Mouse (Mus musculus): ENCODE results near the gene Aif1.

Aif1 gene

GRCm38 (mm10) chr17:35175968-35176367, at the start of gene Aif1:
Aif1 (minus strand) TSS chr17:35176068.
- DNase-seq (ENCODE audit: low spot score), result no peak

DNA sequence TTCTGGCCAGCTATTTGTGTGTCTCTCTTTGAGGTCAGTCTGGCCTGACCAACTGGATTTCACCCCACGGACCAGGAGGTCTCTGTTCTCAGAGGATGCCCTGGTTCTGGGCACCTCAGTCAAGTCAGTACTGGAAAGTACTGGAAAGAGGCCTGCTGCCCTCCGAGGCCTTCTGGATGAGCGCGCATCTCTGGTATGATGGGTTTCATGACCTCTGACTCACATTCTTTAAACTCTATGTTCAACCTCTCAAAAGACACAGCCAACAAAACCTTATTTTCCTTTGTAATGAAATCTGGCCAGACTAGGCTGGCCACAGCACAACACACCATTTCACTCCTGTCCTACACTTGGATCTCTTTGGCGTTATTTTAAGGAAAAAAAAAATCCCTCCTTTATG, 49.6 kb upstream of the Aif1 start:
- no peak for DNase-seq (ENCODE audit: low spot score)

DNA sequence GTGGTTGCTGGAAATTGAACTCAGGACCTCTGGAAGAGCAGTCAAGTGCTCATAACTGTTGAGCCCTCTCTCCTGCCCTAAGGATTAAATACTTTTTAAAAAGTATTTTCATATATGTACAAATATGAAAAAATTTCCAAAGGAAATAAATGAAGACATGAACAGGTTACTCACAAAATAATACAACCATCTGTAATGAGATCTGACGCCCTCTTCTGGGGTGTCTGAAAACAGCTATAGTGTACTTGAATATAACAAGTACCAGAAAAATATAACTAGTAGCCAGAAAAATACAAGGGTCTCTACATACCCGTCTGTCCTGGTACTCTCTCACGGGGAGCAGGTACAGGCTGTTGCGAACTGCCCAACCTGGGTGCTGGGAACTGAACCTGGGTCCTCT, 48.8 kb upstream of the Aif1 start:
- no peak for DNase-seq (ENCODE audit: low spot score)

GRCm38 (mm10) chr17:35222299-35222698, 46.4 kb upstream of the Aif1 start:
- no peak for DNase-seq (ENCODE audit: low spot score)

DNA sequence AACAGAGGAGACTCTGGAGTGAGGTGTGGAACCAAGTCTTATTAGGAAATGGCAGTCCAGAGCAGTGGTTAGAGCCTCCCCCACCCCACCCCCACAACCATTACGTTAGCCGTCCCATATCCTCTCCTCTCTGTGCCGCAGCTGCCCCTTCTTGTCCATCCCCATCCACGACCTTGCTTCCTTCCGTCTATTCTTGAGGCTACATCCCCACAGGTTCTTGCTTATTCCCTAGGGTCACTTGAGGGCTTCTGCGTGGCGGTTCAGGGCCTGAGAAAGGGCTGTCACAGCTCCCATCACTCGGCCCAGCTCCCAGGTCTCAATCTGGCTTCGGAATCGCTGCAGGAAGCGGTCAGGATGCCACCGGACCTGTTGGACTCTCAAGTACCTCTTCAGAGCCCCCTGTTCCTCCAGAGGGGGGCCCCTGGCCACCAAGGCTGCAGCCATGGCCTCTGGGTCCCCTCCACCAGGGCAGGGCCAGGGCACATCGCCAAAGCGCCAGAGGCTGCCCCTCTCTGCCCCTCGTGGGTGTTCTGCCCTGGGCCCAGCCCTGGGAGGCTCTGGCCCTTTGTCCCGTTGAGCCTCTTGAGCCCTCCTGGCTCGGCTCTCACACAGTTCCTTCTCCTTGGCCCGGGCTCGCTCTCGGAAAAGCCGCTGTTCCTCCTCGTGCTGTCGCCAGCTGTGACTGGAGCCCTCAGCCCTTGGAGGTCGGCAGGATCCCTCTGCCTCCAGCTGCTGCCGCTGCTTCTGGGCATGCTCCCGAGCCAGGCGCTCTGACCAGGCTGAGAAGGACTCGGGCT, 44.5 kb upstream of the Aif1 start, which contains the start of gene Gm16181:
Gm16181 (plus strand) TSS at position 679 of the 797 bp plus-strand sequence.
- DNase-seq (ENCODE audit: low spot score), result peak; percentile 68

DNA sequence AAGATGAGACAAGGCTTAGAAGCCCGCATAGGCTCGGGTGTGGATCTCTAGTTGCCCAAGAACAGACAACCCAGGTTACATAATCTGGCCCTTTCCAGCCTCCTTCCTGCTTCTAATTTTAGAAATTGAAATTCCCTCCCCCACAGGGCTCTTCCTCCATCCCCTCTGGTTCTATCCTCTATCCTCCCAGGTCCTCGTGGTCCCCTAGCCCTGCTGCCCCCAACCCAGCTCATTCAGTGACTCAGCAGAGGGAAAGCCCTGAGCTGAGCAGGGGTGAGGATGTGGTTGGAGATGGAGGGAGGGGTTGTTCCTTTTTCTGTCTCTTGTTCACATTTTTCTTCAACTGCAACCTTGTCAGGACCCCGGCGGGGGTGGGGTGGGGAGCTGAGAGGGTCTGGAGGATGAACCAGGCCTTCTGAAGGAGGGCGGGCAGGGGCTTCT, 43.8 kb upstream of the Aif1 start:
- no peak for DNase-seq (ENCODE audit: low spot score)

DNA sequence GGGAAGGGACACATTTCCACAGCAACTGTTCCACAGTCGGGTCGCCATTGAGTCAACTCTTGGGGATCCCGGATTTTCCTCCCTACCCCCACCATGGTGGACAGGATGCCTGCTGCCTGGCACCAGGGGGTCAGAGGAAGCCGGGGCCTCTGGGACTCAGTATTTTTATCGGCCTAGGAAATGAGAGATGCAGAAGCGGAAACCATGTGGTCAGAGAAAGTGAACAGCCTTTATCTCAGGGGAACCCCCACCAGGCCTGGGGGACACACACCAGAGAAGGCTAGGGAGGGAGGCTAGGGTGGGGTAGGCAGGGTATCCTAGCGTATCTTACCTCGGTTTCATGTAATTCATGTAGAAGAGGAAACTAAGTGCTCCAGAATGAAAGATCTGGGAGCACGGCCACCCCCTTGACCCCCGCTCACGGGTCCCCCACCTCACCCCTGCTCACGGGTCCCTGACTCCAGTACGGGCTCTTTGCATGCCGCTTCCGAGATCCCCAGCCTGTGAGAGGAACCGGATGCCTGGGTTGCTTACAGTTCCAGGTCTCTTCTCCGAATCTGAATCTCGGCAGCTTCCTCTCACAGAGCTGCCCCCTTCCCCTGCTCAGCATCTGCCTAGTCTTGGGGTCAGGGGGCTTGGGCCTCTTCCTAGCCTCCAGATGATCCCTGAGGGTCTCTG, 42.8 kb upstream of the Aif1 start:
- DNase-seq (ENCODE audit: low spot score), result no peak

DNA sequence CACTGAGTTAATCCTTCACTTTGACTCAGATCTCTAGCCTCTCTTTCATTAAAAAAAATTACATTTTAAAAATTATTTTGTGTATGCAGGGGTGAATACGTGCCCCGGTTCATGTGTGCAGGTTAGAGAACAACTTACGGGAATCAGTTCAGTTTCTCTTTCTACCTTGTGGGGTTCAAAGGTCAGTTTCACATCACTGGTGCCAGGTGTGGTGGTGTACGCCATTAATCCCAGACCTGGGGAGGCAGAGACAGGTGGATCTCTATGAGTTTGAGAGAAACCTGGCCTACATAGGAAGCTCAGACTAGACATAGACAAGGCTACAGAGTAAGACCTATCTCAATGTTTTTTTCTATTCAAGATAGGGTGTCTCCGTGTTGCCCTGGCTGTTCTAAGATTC, 37.2 kb upstream of the Aif1 start:
- DNase-seq (ENCODE audit: low spot score), result no peak

DNA sequence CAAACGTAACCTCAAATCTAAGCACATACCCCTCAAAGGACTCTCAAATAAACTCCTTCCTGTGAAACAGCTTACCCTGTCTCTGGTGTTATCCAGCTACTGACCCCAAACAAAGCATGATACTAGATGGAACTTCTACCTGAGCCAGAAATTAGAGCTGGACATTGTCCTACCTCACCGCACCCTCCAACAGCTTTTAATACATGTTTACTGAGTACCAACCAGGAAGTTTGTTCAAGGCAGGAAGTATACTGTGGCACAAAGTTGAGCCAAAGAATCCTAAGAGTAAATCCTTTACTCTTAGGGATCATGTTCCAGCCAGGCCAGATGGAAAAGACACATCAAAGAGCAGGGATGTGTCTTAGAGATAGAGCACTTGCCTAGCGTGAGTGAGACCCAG, 34.7 kb upstream of the Aif1 start:
- no peak for DNase-seq (ENCODE audit: low spot score)

GRCm38 (mm10) chr17:35209785-35210535, 34.1 kb upstream of the Aif1 start:
- no peak for DNase-seq (ENCODE audit: low spot score)

GRCm38 (mm10) chr17:35205380-35205769, 29.5 kb upstream of the Aif1 start:
- DNase-seq (ENCODE audit: low spot score), result no peak

GRCm38 (mm10) chr17:35204494-35205379, 28.9 kb upstream of the Aif1 start, which contains the start of gene Lta:
Lta (minus strand) TSS chr17:35205351.
- DNase-seq (ENCODE audit: low spot score), result no peak

GRCm38 (mm10) chr17:35202442-35202841, 26.6 kb upstream of the Aif1 start:
- no peak for DNase-seq (ENCODE audit: low spot score)

- DNase-seq (ENCODE audit: low spot score), result no peak
These were observed 25.9 kb upstream of the Aif1 start, which contains the start of gene Tnf for GRCm38 (mm10) chr17:35201787-35202186. Tnf (minus strand) TSS chr17:35202007.

DNA sequence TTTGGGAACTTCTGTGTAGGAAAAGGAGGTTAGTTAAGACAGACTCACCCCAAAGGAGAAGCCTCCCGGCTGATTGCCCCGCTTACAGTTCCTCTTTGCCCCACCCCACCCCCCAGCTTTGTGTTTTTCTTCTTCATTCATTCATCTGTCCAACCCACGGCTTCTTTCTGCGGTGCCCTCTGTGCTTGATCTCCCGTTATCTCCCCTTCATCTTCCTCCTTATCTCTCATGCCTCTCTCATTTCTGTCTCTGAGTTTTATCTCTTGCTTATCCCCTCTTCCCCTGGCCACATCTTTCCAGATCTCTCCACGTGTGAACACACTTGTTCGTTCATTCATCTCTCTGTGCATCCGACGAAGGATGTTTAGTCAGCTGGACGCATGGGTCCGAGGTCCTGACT, 25.3 kb upstream of the Aif1 start:
- DNase-seq (ENCODE audit: low spot score), result no peak

GRCm38 (mm10) chr17:35200398-35200797, 24.5 kb upstream of the Aif1 start:
- no peak for DNase-seq (ENCODE audit: low spot score)

DNA sequence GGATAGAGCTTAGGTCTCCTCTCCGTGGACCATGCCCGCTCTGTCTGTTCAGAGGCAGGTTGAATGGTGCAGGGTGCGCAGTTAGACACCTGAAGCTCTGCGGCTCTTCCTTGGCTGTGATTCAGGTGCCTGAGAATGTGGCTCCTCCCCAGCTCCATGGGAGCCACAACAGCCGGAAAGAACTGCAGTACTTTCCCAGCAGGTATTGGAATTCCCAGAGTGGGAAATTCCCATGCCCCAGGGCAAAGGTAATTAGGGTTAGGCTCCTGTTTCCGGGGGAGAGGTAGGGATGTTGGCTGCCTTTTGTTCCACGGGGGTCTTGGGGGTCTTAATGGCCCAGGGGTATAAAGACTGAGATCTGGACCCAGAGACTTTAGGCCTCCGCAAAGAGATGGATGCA, 23.1 kb upstream of the Aif1 start:
- DNase-seq (ENCODE audit: low spot score), result no peak

GRCm38 (mm10) chr17:35198029-35198428, 22.2 kb upstream of the Aif1 start:
- DNase-seq (ENCODE audit: low spot score), result no peak

DNA sequence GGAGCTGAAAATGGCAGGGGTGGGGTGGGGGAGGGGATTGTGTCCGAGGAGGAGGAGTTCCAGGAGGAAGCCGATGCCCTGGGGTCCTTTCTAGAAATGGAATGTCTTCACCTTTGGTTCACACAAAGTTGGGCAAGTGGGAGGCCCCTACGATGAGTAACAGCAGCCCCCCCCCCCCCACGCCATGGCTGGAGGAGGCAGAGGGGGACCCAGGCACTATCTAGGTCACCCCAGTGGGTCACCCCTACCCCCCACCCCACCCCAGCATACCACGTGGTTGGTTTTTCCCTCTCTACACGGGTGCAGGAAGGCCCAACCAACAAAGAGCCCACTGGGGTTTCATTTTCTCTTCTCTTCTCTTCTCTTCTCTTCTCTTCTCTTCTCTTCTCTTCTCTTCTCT, 21.3 kb upstream of the Aif1 start:
- no peak for DNase-seq (ENCODE audit: low spot score)

DNA sequence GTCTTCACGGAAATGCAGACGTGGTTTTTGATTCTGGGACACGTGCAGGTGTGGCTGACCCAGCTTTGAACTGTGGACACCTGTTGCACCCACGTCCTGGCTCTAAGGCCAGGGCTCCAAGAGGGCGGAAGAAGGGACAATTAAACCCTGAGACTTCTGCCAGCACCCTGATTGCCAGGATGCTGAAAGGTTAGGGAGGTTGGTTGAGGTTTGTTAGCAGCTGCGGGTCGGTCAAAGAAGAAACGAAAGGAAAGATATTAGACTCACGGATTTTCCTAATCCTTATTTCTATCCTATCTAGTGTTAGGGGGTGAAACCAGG, 20.4 kb upstream of the Aif1 start:
- DNase-seq (ENCODE audit: low spot score), result no peak

DNA sequence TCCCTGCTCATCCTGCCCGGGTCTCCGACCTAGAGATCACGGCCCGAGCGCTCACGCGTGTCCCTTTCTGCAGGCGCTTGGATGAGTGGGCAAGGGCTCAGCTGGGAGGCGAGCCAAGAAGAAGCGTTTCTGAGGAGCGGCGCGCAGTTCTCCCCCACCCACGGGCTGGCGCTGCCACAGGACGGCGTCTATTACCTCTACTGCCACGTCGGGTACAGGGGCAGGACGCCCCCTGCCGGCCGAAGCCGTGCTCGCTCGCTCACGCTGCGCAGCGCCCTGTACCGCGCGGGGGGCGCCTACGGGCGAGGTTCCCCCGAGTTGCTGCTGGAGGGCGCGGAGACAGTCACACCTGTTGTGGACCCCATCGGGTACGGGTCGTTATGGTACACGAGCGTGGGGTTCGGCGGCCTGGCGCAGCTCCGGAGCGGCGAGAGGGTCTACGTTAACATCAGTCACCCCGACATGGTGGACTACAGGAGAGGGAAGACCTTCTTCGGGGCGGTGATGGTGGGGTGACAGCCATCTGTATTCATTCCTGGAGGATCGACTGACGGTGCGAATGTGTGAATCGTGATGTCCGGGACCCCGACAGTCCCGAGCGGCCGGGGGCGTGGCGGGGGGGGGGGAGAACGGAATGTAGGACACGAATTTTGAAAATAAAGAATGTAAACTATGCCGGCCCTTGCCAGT, 19.9 kb upstream of the Aif1 start:
- DNase-seq (ENCODE audit: low spot score), result peak; percentile 85
